Mouse (Mus musculus): Measurements from ENCODE around the gene Vmn2r67. TPM values are rescaled to one million over a fixed set of nuclear protein-coding genes. Genes with fewer than 3 reads are reported as not detected.
"Not testable (repeated sequence)": the region's sequence is repeated elsewhere in the genome, so short reads cannot be mapped to it uniquely, and the experiment has no call there.

Vmn2r67 gene
- not detected for total RNA-seq (2021)
- long read RNA-seq, experiment 1: 0 reads
- long read RNA-seq, experiment 2: 0 reads

DNA sequence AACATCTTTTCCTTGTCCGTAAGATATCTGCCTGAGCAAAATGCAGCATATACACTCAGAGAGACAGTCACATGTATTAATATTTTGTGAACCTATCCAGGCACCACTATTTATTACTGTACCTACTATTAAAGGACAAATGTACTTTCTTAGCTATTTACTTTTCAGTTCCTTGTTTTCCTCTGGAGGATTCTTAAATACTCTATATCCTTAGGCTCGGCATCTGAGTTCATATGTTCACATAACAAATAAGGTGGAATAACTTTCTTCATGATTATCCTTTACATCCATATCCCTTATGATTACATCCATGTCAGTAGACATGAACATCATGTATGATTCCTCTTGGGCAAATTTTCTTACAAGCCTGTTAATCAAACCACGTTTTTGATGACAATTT lies at the start of gene Vmn2r67:
Vmn2r67 (minus strand) TSS at position 101 of the 400 bp plus-strand sequence.
- DNase-seq (ENCODE audit: low spot score in 2 of 2): no peak

GRCm38 (mm10) chr7:85104531-85104930 lies 51.3 kb downstream of the Vmn2r67 start:
- not testable (repeated sequence) for DNase-seq (ENCODE audit: low spot score in 2 of 2)

Other genes with a start within 250 kb of the Vmn2r67 start
- gene Vmn2r65, start 191.9 kb downstream of the Vmn2r67 start, total RNA-seq (2021): not detected
- gene Vmn2r66, start 143.7 kb downstream of the Vmn2r67 start, total RNA-seq (2021): not detected
- gene Vmn2r68, start 81.8 kb upstream of the Vmn2r67 start, total RNA-seq (2021): not detected